Mouse (Mus musculus) 3T3-L1 (cell line): Measurements from ENCODE around the gene Mif4gd.

Experiments used
- DNase-seq: peaks from one replicate; pipeline ENCODE4 v3.0.0-alpha.2; 2015; ENCODE audit warnings: low read depth, low spot score

Gene Mif4gd

GRCm38 (mm10) chr11:115632862-115633261 lies 20.1 kb upstream of the Mif4gd start:
- DNase-seq: no peak

DNA sequence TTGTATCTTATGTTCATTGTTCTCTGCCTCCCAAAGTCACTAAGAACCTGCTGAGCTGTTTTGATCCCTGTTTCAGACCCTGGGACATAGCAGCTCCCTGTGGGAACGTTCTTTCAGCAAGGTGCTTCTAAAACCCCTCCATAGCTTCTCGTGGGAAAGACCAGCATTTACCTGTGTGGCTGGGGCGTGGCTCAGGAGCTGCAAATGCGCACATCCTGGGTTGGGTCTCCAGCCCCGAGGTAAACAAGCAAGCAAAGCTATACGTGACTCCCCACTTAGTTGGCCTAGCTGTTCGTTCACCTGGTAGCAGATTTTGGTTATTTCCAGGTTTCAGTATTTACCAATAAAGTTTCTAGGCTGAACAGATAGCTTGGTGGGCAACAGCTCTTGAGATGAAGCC lies 19.5 kb upstream of the Mif4gd start:
- no peak for DNase-seq

DNA sequence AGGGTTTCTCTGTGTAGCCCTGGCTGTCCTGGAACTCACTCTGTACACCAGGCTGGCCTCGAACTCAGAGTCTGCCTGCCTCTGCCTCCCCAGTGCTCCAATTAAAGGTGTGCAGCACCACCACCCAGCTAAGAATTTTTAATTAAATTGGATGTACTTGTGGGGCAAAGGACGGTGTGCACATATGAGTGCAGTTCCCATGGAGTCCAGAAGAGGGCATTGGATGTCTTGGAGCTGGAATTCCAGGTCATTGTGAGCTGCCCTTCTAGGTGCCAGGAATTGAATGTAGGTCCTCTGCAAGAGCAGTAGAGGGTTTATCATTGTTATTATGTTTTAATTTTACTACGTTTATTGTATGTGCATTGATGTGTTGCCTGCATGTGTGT lies 18.7 kb upstream of the Mif4gd start:
- peak; percentile 77 for DNase-seq

- DNase-seq: peak; percentile 51
Measured at GRCm38 (mm10) chr11:115630532-115631504, 18.0 kb upstream of the Mif4gd start.

DNA sequence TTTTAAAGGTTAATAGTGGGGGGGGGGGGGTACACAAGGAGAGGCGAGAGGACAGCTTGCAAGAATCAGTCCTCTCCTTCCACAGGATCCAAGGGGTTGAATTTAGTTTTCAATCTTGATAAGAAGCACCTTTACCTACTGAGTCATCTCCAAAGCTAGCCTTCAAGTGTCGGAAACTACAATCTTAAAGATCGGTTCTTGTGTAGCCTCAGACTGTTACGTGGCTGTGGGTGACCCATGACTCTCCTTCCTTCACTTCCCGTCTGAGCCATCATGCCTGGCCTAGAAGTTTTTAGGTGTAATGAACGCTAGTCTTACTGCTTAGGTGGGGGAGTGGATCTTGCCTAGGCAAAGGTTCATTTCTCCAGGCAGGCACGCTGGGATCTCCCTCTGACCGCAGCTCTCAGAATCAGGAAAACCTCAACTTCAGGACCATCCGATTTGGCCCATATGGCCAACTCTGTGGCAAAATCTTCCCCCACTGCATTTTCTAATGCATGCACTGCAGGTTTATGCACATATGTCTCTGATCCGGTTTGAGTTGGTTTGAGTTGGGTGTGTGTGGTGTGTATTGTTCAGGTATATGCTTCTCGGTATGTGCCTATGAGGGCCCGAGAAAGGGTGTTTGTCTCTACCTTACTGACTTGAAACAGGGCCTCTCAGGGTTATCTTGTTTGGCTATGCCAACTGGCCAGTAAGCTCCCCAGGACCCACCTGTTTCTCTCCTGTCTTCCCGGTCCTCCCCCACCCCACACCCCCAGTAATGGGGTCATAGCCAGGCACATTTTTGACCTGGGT lies 17.2 kb upstream of the Mif4gd start:
- no peak for DNase-seq

- no peak for DNase-seq
Measured at GRCm38 (mm10) chr11:115628465-115629101, 15.8 kb upstream of the Mif4gd start.

DNA sequence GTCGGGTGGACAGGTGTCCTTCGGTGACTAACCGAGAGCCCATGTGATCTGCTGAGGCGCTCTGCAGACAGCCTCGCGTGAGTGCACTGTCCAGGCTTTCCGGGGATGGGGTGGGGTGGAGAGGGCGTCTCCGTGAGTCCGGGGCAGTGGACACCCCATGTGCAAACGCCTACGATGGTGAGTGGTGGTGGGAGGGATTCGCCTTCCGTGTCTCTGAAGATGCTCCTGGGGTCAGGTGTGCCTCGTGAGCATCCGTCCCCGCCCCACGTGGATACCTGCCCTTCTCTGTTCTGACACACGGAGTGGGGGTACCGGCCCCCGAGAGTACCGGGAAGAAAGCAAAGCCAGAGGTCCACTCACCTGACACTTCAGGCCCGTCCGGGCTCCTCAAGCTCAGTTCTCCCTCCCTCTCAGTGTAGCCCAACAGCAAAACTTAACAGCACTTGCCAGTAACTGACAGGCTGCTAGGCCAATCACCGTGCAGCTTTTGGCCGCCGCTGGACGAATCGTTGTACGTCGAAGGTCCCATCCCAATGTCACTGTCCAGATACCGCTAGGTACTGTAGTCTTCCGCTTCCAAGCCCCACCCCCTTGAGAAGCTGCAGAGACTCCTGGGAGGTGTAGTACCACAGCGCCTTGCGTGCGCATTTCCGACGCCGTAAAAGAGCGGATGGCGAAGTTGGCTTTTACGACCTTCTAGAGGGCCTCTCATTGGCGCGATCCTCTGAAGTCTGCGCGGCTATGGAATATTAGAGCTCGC lies 15.1 kb upstream of the Mif4gd start, which contains the start of gene Slc25a19:
Slc25a19 (minus strand) TSS at position 591 of the 760 bp plus-strand sequence.
- peak; percentile 100 for DNase-seq

DNA sequence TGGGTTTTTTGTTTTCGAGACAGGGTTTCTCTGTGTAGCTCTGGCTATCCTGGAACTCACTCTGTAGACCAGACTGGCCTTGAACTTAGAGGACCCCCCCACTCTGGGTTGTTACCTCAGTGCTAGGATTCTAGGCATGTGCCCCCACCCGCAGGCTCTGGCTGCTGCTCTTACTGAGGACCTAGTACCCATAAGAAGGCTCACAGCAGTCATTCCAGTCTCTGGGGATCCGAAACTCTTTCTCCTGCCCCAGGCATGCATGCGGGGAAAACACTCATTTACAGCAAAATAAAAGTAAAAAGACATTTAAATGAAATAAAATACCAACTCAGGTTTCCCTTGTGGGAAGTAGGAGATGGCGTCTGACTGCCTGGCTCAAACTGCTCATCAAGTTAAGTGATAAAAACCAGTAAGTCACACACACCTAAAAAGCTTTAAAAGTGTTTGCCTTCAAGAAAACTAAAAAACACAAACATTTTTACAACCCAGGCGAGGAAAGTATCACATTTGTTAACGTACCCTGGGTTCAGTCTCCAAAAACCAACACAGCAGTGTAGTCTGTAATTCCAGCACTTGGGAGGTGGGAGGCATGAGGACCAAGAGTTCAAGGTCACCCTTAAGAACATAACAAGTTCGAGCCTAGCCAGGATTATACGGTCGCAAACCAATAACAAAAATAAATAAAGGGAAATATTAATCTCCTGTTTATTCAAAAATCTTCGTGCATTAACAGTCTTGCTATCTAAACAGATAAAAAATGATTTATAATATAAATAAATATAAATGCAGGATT lies 14.3 kb upstream of the Mif4gd start:
- no peak for DNase-seq

- DNase-seq: no peak
Measured at GRCm38 (mm10) chr11:115625877-115626276, 13.1 kb upstream of the Mif4gd start.

DNA sequence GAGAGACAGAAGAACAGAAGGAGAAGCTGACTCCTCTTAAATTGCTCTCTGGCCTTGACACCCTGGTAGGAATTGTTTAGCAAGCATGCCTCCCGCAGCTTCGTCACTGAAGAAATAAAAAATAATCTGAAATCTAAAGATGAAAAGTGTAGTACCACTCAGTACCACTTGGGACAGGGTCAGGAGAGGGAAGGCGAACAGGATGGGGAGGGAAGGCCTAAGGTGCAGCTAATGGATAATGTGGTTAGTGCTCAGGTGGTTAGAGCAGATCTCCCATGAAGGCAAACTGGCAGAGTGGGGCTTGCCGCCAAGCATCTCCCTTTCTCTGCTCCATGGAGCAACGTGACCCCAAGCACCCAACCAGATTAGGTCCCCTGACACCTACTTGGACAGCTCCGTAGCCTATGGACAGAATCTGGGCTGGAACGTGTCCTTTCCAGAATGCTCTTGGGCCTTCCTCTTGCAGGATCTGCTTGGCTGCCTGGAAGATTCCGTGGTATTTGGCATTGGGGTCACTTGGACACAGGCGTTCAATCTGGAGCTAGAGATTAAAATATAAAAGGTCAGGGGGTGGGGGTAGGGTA lies 10.8 kb upstream of the Mif4gd start:
- peak; percentile 52 for DNase-seq

DNA sequence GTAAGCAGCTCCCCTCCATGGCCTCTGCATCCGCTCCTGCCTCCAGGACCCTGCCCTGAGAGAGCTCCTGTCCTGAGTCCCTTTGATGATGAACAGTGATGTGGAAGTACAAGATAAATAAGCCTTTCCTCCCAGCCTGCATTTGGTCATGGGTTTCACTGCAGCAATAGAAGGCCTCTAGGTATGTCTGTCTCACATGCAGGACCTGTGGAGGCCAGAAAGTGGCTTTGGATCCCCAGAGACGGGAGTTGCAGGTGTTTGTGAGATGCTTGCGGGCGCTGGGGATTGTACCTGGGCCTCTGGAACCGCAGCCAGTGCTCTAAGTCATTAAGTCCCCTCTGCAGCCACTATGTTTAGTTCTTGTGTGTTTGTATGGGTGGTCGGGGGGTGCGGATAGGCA lies 7.2 kb upstream of the Mif4gd start:
- no peak for DNase-seq

DNA sequence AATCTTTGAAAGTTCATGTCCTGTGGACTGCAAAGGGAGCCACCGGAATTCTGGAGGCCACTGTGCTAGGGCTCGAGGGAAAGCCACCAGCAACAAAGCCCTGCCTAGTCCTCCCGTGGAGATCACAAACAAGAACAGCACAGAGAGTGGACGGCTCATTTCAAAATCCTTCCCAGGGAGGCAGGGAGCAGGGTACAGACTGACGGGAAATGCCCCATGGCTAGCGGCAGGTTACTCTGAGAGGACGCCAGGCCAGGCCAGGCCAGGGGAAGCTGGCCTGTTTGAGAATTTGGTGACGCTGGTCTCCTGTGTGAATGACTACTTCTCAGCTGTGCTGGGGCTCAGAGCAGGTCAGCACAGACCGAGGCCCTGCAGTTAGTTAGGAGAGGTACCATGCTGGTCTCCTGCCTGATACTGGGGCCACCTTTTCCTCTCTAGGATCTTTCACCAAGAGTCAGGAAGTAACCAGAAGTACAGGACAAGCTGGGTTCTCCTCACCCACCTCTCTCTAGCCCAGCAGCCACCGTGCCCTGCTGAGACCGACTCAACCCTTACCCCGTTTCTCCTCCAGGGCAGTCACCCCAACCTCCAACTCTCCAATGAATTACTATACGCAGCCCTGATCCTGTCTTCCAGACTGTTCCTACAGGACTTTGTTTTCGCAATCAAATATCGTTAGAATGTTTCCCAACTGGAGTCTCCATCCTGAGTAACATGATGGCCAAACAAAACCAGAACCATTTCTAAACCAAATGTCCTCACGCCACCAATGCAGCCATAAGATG lies 6.2 kb upstream of the Mif4gd start:
- DNase-seq: no peak

- no peak for DNase-seq
Measured at GRCm38 (mm10) chr11:115618001-115618400, 5.2 kb upstream of the Mif4gd start.

DNA sequence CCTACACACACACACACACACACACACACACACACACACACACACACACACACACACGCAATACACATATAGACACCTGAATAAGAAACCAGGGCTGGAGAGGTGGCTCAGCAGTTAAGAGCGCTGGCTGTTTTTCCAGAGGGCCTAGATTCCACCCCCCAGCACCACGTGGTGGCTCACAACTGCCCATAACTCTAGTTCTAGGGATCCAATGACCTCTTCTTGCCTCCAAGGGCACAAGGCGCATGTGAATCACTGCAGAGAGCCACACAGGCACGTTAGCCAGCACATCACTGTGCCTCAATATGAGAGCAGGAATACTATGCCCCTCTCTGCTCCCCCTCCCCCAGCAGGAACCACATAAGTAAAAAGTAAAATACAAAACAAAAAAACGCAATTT lies 4.1 kb upstream of the Mif4gd start:
- DNase-seq: no peak

DNA sequence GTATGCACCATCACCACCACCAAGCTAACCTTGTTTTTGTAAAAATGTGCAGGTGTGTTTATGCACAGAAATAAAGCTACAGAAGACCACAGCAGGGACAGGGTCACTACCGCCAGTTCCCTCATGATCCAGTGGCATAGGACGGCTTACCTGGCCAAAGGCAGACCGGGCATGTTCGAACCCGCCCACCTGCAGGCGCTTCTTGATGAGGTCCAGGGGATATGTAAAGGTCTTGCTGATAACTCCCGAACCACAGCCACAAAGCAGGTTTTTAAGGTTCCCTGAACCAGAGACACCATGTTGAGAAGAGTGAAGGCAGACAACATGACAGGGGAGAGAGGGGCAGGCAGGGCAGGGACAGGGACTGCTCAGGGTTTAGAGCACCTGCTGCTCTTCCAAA lies 3.6 kb upstream of the Mif4gd start:
- no peak for DNase-seq

DNA sequence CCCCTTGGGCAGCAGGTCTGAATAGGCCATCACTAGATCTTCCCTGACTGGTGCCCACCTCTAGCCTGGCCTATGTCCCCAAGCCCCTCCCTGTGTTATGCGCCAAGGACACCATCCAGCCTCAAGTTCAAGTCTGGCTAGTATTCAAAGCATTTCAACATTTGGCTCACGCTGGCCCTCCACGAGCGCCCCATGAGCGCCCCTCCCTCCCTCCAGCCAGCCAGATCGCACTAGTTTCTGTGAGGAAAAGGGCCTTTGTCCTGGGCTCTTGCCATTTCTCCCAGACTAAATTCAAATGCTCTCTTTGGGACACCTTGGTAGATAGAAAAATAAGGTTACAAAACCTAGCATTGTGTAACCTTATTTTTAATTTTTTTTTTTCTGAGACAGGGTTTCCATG lies 3.1 kb upstream of the Mif4gd start:
- DNase-seq: no peak

DNA sequence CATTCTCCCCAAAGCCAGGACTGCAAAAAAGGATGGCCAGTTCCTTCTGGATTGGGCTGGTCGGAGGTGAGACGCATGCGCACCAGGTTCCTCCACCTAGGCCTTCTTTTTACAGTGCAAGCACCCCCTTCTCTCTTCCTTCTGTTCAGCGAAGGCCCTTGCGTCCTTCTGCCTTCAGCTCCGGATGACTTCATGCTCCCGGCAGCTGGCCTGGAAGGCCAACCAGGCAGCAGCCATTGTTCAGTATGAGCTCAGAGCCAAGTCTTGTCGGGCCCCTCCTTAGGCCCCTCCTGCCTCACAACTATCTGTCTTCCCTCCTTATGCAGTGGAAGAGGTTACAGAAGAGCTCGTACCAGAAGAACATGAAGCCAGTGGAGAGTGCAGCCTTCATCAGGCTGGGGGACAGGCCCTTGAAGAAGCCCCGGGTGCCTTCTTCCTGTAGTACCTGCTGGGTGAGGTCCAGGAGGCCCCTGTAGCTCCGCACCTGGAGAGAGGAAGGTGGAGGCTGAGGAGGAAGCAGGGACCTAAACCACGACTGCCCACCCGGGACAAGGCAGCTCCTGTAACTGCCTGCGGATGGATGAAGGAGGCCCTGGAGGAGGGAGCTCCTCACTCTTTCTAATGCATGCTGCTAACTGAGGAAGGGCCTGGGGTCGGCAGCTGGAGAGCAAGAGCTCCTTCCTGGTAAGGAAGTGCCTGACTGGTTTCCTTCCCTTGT lies 2.5 kb upstream of the Mif4gd start:
- DNase-seq: no peak

DNA sequence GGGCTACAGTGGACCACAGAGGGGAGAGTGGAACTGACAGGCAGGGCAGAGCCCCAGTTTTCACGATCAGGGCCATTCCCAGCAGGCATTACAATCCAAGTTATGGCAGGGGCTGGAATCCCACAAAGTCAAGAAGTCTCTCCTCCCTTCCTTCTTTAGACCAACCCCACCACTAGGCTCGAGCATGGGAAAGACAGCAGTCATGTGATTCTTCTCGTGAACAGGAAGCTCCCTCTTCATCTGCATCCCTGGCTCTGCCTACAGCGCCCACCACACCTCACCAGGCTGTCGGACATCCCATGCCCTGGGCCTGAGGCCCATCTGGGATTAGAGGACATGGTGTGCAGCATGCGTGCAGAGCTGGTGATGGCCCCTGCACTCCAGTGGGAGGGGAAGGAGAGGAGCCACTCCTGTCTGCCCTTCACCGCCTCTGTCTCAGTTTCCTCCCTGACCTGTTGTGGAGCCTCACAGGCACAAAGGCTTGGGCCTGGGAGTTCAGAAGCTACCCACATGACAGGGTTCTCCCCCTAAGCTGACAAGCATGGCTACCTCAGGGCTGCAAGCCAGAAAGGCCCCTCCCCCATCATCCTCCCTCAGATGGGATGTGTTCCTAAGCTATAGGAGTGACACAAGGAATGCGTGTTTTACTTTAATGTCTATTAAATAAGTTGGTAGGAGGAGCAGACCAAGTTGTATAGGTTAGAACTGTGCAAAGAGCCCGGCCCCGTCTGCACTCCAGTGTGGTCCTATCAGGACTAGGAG lies 1.8 kb upstream of the Mif4gd start:
- no peak for DNase-seq
